Mouse (Mus musculus) MEL-GATA-1-ER (cell line): ENCODE data around the gene Tmed1.
"Not testable (repeated sequence)": the region's sequence is repeated elsewhere in the genome, so short reads cannot be mapped to it uniquely, and the experiment has no call there.

Experiments
- DNase-seq: peaks from one replicate; pipeline ENCODE4 v3.0.0-alpha.2; 2012; ENCODE audit warnings: low read depth; ENCODE audit errors: extremely low read depth

Gene Tmed1

DNA sequence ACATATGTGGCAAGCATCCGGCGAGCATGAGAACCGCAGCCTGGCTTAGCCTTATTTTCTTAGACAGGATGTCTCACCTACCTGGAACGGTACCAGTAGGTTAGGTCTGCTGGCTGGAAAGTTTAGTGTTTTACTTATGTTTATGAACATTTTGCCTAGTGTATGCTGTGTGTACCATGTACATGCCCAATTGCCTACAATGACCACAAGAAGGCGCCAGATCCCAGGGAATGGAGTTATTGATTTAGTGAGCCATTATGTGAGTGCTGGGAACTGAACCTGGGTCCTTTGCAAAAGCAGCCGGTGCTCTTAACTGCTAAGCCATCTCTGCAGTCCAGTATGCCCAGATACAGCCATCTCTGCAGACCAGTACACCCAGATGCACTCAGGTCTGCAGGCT, 32.3 kb downstream of the Tmed1 start:
- no peak for DNase-seq

DNA sequence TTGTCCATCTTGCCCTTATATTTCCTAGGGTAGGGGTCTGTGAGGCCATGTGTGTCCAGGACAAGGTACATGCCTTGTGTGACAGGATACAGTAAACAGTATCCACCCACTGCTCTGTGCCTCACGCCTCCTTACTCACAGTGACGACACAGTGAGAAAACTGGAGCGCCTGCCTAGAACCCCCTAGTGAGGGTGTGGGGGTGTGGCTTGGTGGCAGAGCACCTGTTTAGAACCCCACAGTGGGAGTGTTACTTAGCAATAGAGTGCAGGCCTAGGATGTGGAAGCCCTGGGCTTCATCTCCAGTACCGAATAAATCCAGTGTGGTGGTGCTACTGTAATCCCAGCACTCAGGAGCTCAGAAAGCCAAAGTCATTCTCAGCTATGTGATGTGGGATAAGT, 37.1 kb downstream of the Tmed1 start:
- no peak for DNase-seq

DNA sequence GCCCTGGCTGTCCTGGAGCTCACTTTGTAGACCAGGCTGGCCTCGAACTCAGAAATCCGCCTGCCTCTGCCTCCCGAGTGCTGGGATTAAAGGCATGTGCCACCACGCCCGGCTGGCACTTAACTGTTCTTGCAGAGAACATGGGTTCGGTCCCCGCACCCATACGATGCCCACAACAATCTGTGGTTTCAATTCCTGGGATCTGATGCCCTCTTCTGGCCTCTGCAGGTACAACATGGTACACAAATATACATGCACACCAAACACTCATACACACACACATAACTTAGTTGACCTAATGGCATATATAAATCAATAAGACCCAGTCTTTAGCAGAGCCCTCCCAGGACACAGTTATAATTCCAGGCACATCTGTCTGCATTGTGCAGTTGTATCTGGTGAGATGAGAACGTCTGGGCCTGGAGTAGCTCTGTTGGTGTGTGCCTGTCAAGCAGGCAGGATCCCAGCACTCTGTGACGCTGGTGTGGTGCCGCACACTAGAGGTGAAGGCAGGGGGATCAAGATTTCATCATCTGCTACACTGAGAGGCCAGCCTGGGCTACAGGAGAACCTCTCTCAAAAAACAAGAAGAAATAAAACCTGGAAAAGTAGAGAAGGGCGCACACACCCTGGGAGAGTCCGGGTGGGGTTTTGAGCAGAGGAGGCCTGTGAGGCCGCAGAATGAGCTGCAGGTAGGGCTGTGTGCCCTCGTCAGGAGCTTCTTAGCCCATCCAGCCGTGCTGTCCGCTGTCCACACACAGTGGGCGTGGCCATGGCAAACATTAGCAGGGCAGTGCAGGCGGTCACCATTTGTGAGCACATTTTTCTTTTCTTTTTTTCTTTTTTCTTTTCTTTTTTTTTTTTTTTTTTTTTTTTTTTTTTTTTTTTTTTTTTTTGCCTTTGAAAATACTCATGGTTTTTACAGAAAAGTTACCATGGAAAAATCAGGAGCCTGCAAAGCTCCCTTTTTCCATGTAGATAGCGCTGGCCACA, 40.7 kb downstream of the Tmed1 start:
- peak; percentile 20 for DNase-seq

DNA sequence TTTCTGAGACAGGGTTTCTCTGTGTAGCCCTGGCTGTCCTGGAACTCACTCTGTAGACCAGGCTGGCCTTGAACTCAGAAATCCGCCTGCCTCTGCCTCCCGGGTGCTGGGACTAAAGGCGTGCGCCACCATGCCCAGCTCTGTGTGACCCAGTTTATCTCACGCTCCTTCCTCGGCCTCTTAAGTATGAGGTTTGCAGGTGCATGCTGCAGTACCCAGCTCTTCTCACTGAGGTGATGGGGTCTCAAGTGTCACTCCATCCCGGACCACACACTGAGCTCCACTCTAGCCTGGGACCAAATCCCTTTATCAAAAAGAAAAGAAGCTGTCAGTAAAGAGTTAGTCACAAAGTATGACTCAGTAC, 45.5 kb downstream of the Tmed1 start:
- not testable (repeated sequence) for DNase-seq

DNA sequence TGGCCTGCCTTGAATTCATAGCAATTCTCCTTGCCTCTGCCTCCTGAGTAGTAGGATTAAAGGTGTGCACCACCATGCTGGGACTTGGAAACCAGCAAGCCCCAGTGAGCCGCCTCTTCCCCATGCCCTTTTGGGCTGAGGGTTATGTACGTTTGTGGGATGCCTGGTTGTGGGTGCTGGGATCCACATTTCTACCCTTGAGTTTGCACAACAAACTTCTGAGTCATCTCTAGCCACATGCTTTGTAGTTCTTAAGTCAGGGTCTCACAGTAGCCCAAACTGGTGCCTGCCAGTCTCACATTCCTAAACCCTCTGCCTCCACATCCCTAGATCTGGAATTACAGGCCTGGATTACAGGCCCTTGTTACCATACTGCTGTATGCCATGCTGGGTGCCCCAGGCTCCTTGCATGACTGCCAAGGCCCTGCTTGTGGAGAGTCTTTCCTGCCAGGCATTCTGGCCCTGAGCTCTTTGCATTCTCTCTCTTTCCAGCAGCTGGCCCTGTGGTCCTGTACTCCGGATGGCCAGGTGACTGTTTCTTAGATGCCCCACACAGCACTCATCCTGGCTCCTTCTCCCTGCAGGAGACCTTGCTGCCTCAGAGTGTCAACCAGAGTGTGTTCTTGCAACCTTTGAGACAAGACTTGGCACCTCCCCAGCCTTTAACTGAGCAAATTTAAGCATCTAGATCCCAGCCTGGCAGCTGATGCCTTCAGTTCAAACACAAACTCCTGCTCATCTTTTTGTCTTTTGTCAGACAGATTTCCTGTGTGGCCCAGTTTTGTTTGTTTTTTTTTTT, 46.1 kb downstream of the Tmed1 start:
- no peak for DNase-seq

DNA sequence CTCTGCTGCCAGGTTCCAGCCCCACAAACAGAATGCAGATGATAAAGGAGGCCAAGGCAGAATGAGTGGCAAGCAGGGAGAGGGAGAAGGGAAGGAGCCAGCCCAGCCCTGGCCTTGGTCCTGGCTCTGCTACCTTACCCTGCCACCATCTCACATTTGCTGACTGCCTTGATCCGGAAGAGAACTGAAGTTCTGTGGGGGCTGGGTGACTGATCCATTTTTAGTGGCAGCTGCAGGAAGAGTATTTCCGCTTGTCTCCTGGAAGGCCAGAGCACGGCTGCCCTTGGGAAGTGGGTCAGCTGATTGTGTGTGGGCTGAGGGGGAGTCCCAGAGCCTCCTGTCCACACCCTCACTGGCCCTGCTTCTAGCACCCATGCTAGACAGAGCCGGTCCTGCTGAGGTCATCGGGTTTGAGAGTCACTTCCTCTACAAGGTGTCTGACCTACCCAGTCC, 46.9 kb downstream of the Tmed1 start:
- DNase-seq, result no peak

DNA sequence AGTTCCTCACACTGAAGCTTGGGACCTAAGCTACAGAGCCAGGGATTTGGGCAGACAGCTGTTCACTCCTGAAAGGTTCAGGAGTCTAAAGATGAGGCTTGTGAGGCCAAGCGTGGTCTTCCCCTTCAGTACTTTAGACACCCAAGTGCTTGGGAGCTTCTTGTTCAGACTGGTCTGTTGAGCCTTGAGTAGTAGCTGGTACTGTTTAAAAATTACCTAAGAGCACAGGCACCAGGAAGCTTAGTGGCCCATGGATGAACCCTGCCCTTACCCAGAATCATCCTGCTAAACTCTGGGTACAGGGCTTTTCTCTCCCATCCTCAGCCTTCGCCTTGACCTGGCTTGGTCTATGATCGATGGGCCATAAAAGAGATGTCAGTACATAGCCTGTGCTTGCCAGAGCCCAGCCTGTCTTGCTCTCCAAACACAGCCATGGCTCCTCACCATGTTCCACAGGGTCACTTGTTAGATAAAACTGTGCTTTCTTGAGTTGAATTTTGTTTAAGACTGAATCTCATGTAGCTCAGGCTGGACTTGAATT, 49.6 kb downstream of the Tmed1 start:
- DNase-seq, result no peak

DNA sequence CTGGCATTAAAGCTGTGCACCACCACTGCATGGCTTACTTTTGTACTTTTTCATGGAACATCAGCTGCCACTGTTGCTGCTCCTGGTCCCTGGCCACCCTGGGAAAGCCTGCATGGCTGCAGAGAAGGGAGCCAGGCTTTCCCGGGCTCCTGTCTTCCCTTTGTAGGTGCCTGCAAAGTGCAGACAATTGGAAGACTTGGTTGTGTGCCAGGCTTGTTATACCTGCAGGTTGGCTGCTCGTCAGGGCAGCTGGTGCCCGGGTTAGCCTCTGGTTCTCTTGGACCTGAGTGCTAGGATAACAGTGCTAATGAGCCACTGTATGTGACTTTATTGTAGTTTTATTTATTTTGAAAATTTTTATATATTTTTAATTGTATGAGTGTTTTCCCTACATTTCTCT, 51.2 kb downstream of the Tmed1 start:
- no peak for DNase-seq
